ENCODE assay signal across 9 mouse cellular contexts in genomic region chr15:3269996-3270645, GRCm38 (mm10). TPM values are rescaled to one million over a fixed set of nuclear protein-coding genes. Genes with fewer than 3 reads are reported as not detected.
DNase-seq lines count a peak whose midpoint lies in the region; ATAC-seq lines count a peak whose summit lies in the region.
"Had no signal": no experiment of that assay in that cellular context is flagged by ENCODE, and none has a peak within 500 bp of the region (broad histone marks: within the 10 kb centered on the region; RNA-seq: fewer than 3 reads in every experiment).

No protein-coding gene starts in this region.

- DNase-seq in adrenal gland, postnatal 14 days, result peak; percentile 39
- DNase-seq in adrenal gland, postnatal 25 days, result no peak
- peak; percentile 57 for DNase-seq in limb, embryonic 11.5 days (ENCODE audit: low spot score)
- no peak for DNase-seq in frontal cortex, postnatal 25 days (ENCODE audit: low spot score in 2 of 2)
- no peak for DNase-seq in spleen, adult 18-20 months

- H3K4me3 ChIP-seq in brown adipose tissue, adult 24 weeks (ENCODE audit: insufficient read depth, low read depth, low read length), result peak overlapping the region; percentile 37
- H3K4me3 ChIP-seq in limb, embryonic 11.5 days (ENCODE audit: low read depth, low read length), result no peak overlapping the region; the same call in 1 of the 2 replicates
- peak overlapping the region; percentile 32 for H3K4me3 ChIP-seq in neural tube, embryonic 15.5 days (replicated peaks)

- H3K27ac ChIP-seq in brown adipose tissue, adult 24 weeks (replicated peaks; ENCODE audit: low read depth, low read length), result peak overlapping the region; percentile 100
- H3K27ac ChIP-seq in limb, embryonic 11.5 days (replicated peaks; ENCODE audit: low read depth, low read length), result peak overlapping the region; percentile 73
- peak overlapping the region; percentile 10; the same call in 1 of the 2 replicates for H3K27ac ChIP-seq in neural tube, embryonic 15.5 days (replicated peaks)

- no peaks in the 10 kb centered on the region for H3K9me3 ChIP-seq in limb, embryonic 11.5 days (ENCODE audit: control insufficient read depth, low read length)
- H3K9me3 ChIP-seq in neural tube, embryonic 15.5 days (replicated peaks), result no peaks in the 10 kb centered on the region

- no peaks in the 10 kb centered on the region for H3K27me3 ChIP-seq in limb, embryonic 11.5 days (ENCODE audit: control insufficient read depth, insufficient read depth, low read length)
- H3K27me3 ChIP-seq in neural tube, embryonic 15.5 days (replicated peaks), result no peaks in the 10 kb centered on the region

- peak overlapping the region; percentile 42 for H3K4me2 ChIP-seq in limb, embryonic 11.5 days (ENCODE audit: low read depth, severe bottlenecking)
- peak overlapping the region; percentile 54 for H3K4me2 ChIP-seq in neural tube, embryonic 15.5 days

- peak; percentile 28 to 46 for ATAC-seq in hematopoietic stem cell, adult 5-6 weeks (replicated peaks in 1 of 2; ENCODE audit: insufficient read depth in 1 of 2, low FRiP score in 2 of 2, low TSS enrichment in 1 of 2, low read depth in 1 of 2, poor library complexity in 2 of 2, severe bottlenecking in 2 of 2)
- peak; percentile 28; the same call in 1 of the 2 replicates for ATAC-seq in limb, embryonic 11.5 days (ENCODE audit: insufficient number of reproducible peaks, low FRiP score, low TSS enrichment, low read depth)
- no peak for ATAC-seq in neural tube, embryonic 15.5 days (ENCODE audit: low FRiP score)

- peak overlapping the region; percentile 68; the same call in 1 of the 2 replicates for H3K9ac ChIP-seq in limb, embryonic 11.5 days (ENCODE audit: low read length)
- H3K9ac ChIP-seq in neural tube, embryonic 15.5 days (replicated peaks), result no peak overlapping the region

- H3K36me3 ChIP-seq in limb, embryonic 11.5 days (ENCODE audit: control insufficient read depth, insufficient read depth, low read length), result no peaks in the 10 kb centered on the region
- H3K36me3 ChIP-seq in neural tube, embryonic 15.5 days, result no peaks in the 10 kb centered on the region

- 35% methylated on average over 6 of the region's 6 CpGs for WGBS in limb, embryonic 11.5 days
- WGBS in neural tube, embryonic 15.5 days, result 17% methylated on average over 6 of the region's 6 CpGs

- H3K4me1 ChIP-seq in brown adipose tissue, adult 24 weeks (ENCODE audit: control insufficient read depth, insufficient read depth, insufficient read length, low read length), result peaks cover 15% of the 10 kb centered on the region
- peaks cover 5% of the 10 kb centered on the region; the same call in 1 of the 2 replicates for H3K4me1 ChIP-seq in limb, embryonic 11.5 days (ENCODE audit: control insufficient read depth, insufficient read depth, low read length)
- peaks cover 4% of the 10 kb centered on the region for H3K4me1 ChIP-seq in neural tube, embryonic 15.5 days

RNA-seq across cellular contexts. Expression of gene Selenop, which starts 1.8 kb away (rescaled TPM):
- 434 and 875 TPM in 2 replicates for total RNA-seq in adrenal gland, postnatal 14 days (2021)
- 286 and 299 TPM in 2 replicates for total RNA-seq in adrenal gland, postnatal 25 days (2021)
- 768 and 1,045 TPM in 2 replicates for polyA plus RNA-seq in brown adipose tissue, adult 24 weeks (2012; ENCODE audit: insufficient read depth, insufficient read length, missing spikeins)
- total RNA-seq in hematopoietic stem cell, adult 5-6 weeks (2017), result 173 and 184 TPM in 2 replicates
- 49.2 and 51.1 TPM in 2 replicates for polyA plus RNA-seq in limb, embryonic 11.5 days (2014; fragmentation: Nextera tagmentation; extraction: Ambion mirVana)
- 142 and 158 TPM in 2 replicates for polyA plus RNA-seq in neural tube, embryonic 15.5 days (2015; fragmentation: Nextera tagmentation; extraction: Ambion mirVana)

RNA-seq across cellular contexts. Expression of gene Ccdc152, which starts 33.2 kb away (rescaled TPM):
- total RNA-seq in adrenal gland, postnatal 14 days (2021), result not detected in 2 replicates
- not detected in 2 replicates for total RNA-seq in adrenal gland, postnatal 25 days (2021)
- 7.4 TPM in 1 of 2 replicates, not detected in the other for polyA plus RNA-seq in brown adipose tissue, adult 24 weeks (2012; ENCODE audit: insufficient read depth, insufficient read length, missing spikeins)
- 1.4 and 1.5 TPM in 2 replicates for total RNA-seq in hematopoietic stem cell, adult 5-6 weeks (2017)
- polyA plus RNA-seq in limb, embryonic 11.5 days (2014; fragmentation: Nextera tagmentation; extraction: Ambion mirVana), result 0.12 TPM in 1 of 2 replicates, not detected in the other
- polyA plus RNA-seq in neural tube, embryonic 15.5 days (2015; fragmentation: Nextera tagmentation; extraction: Ambion mirVana), result 0.28 TPM in 1 of 2 replicates, not detected in the other
- polyA plus RNA-seq: C2C12 had no signal

Comparison
In these comparisons a context has a peak if more than half of its experiments do, and no peak if none do; other contexts are left out.
1. DNase-seq: peak in adrenal gland, postnatal 14 days (single experiment) and limb, embryonic 11.5 days (single experiment); none in adrenal gland, postnatal 25 days (single experiment), frontal cortex, postnatal 25 days (0 of 2) and spleen, adult 18-20 months (0 of 2).
2. H3K27ac ChIP-seq: peak in every context shown above with its lines; median percentile 100 in brown adipose tissue, adult 24 weeks; 73 in limb, embryonic 11.5 days; 10 in neural tube, embryonic 15.5 days.